Mouse (Mus musculus) liver, adult 2 months (tissue): ENCODE results near the gene Zfp536. TPM values are rescaled to one million over a fixed set of nuclear protein-coding genes. Genes with fewer than 3 reads are reported as not detected.
A peak's percentile ranks its signal among the peaks of the same experiment; 100 is the strongest.

Source experiments
- DNase-seq: peaks from one replicate; pipeline ENCODE4 v3.0.0-alpha.2; 2011; ENCODE audit warnings: low read depth, low spot score; ENCODE audit errors: extremely low read depth
- H3K27ac ChIP-seq: fragments of 200-500 bp; replicated peaks from 2 replicates; pipeline ENCODE4 v1.5.1; 2012; ENCODE audit warnings: low read depth, mild to moderate bottlenecking, control low read depth, inconsistent platforms, low read length; ENCODE audit not compliant: insufficient read depth
- H3K27me3 ChIP-seq: fragments of 200-500 bp; 2 replicates; pipeline ENCODE4 v1.6.1; 2012; ENCODE audit warnings: mild to moderate bottlenecking, moderate library complexity, low read length, inconsistent platforms; ENCODE audit not compliant: control insufficient read depth, insufficient read depth
- H3K36me3 ChIP-seq: fragments of 200-500 bp; 2 replicates; pipeline ENCODE4 v1.6.1; 2012; ENCODE audit warnings: low read length, inconsistent platforms; ENCODE audit not compliant: control insufficient read depth, insufficient read depth
- H3K4me1 ChIP-seq: fragments of 200-500 bp; 2 replicates; pipeline ENCODE4 v1.6.1; 2011; ENCODE audit warnings: low read length; ENCODE audit not compliant: control insufficient read depth, insufficient read depth
- H3K4me3 ChIP-seq: fragments of 200-500 bp; 2 replicates; pipeline ENCODE4 v1.5.1; 2011; ENCODE audit warnings: low read depth, mild to moderate bottlenecking, control low read depth, low read length, moderate library complexity; ENCODE audit not compliant: insufficient read depth
- H3K79me2 ChIP-seq: fragments of 200-500 bp; 2 replicates; pipeline ENCODE4 v1.6.1; 2012; ENCODE audit warnings: inconsistent platforms, mild to moderate bottlenecking, low read length, moderate library complexity; ENCODE audit not compliant: control insufficient read depth, insufficient read depth
- H3K9ac ChIP-seq: fragments of 200-500 bp; 2 replicates; pipeline ENCODE4 v1.6.1; 2012; ENCODE audit warnings: low read depth, mild to moderate bottlenecking, control low read depth, inconsistent platforms, low read length
- CTCF ChIP-seq: fragments of 200-500 bp; IDR thresholded peaks from 2 replicates; pipeline ENCODE4 v1.5.1; 2011; ENCODE audit warnings: low read depth, low read length, control low read depth
- POLR2A ChIP-seq: fragments of 200-500 bp; IDR thresholded peaks from 2 replicates; pipeline ENCODE4 v1.6.1; 2011; ENCODE audit warnings: low read length, control low read depth; ENCODE audit not compliant: insufficient read depth; ENCODE audit errors: extremely low read depth
- WGBS: fragments of 180-500 bp; shearing (Covaris S2); methylation state at CpG from one replicate; pipeline ENCODE4 v1.1.7; 2018; 5-methylcytosine and 5-hydroxymethylcytosine counted together
- polyA plus RNA-seq: library from polyadenylated mRNA; depleted of rRNA; stranded (reverse); fragments of >200 nt; gene quantifications from 2 replicates; pipeline ENCODE4 v1.2.3, GENCODE M21; 2012
- total RNA-seq: library from RNA; depleted of rRNA; stranded (reverse); fragments of >200 nt; gene quantifications from 2 replicates; pipeline ENCODE4 v1.2.3, GENCODE M21; 2014

The Zfp536 gene
- total and polyA plus RNA-seq, 2 experiments, result not detected

DNA sequence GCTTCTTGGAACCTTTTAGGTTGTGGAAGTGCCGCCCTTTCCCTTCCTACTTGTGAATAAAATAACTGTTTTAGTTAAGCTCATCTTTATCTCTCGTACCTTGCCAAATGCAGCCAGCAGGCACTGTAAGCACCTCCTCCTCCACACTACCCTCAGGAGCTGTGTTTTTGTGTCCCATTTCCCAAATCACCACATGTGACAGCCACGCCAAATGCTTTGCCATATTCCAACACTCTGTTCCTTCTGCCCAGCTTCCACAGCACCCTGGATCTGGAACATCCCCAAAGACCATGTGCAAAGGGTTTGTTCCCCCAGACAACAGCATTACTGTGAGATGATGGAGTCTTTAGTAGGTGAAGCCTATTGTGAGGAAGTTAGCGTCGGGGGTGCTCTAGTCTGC is 36.5 kb upstream of the Zfp536 start:
- Histone ChIP-seq H3K27me3 (0 out of 2 replicates have a peak, but pooled peaks cover 2% of the 10 kb centered on the region), H3K36me3 (no peaks in the 10 kb centered on the region), H3K4me1 (no peaks in the 10 kb centered on the region), H3K4me3 (no peak overlapping the region), H3K9ac (no peak overlapping the region), H3K27ac (no peak overlapping the region), H3K79me2 (no peaks in the 10 kb centered on the region)
- TF ChIP-seq POLR2A, result no peak
- no peak for TF ChIP-seq CTCF
- WGBS, result 83% methylated on average over 5 of the region's 5 CpGs
- no peak for DNase-seq

DNA sequence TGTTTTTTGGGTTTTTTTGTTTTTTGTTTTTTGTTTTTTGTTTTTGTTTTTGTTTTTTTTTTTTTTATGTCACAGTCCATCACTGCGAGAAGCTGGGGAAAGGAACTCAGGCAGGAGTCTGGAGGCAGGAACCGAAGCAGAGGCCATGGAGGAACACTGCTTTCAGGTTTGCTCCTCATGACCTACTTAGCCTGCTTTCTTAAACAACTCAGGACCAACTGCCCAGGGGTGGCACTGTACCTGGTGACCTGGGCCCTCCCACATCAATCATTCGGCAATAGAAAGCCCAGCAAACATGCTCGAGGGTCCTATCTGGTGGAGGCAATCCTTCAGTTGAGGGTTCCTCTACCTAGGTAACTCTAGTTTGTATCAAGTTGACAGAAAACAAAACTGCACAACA is 35.6 kb upstream of the Zfp536 start:
- Histone ChIP-seq H3K4me1 (no peaks in the 10 kb centered on the region), H3K27me3 (no peaks in the 10 kb centered on the region), H3K36me3 (no peaks in the 10 kb centered on the region), H3K27ac (no peak overlapping the region), H3K79me2 (no peaks in the 10 kb centered on the region), H3K4me3 (no peak overlapping the region), H3K9ac (no peak overlapping the region)
- TF ChIP-seq POLR2A (no peak), CTCF (no peak)
- WGBS, result 86% methylated on average over 4 of the region's 4 CpGs
- no peak for DNase-seq

DNA sequence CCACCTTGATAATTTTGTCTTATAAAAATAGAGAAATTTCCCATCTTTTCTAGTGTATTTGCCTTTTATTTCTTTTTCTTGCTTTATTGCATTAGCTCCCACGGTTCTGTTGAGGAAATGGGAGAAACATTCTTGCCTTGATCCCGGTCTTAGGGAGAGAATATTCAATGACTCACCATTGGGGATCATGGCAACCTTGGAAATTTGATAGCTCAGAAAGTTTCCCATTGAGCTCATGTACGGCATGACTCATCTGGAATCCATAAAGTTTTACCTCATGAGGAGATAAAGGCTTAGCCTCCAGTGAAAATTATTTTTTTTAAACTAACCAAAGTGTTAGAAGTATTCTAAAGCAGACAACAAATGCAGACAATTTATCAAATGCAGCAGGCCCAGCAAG is 27.7 kb upstream of the Zfp536 start:
- Histone ChIP-seq H3K79me2 (no peaks in the 10 kb centered on the region), H3K27me3 (no peaks in the 10 kb centered on the region), H3K27ac (no peak overlapping the region), H3K4me1 (no peaks in the 10 kb centered on the region), H3K9ac (no peak overlapping the region), H3K4me3 (no peak overlapping the region), H3K36me3 (no peaks in the 10 kb centered on the region)
- DNase-seq, result no peak
- WGBS, result 70% methylated on average over 3 of the region's 3 CpGs
- TF ChIP-seq POLR2A (no peak), CTCF (no peak)

DNA sequence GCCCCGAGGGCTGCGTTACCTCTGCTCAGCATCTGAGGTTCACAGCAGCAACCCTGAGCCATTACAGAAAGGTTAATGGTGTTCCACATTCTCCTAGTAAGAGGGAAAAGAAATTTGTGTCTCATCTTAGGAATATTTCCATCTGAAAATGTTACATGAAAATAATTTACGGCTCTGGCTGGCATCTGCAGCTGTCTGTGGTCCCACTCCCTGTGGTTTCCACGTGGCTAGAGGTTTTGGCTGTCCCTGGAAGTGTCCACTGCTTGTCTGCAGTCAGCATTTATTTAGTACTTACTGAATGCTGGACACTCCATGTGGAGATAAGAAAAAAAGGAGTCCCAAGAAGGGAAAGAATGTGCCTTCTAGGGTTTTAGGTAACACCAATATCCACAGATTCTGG is 15.3 kb upstream of the Zfp536 start:
- TF ChIP-seq CTCF (no peak), POLR2A (no peak)
- Histone ChIP-seq H3K27me3 (no peaks in the 10 kb centered on the region), H3K36me3 (no peaks in the 10 kb centered on the region), H3K4me1 (no peaks in the 10 kb centered on the region), H3K79me2 (no peaks in the 10 kb centered on the region), H3K9ac (no peak overlapping the region), H3K4me3 (no peak overlapping the region), H3K27ac (no peak overlapping the region)
- 68% methylated on average over 4 of the region's 4 CpGs for WGBS
- no peak for DNase-seq

DNA sequence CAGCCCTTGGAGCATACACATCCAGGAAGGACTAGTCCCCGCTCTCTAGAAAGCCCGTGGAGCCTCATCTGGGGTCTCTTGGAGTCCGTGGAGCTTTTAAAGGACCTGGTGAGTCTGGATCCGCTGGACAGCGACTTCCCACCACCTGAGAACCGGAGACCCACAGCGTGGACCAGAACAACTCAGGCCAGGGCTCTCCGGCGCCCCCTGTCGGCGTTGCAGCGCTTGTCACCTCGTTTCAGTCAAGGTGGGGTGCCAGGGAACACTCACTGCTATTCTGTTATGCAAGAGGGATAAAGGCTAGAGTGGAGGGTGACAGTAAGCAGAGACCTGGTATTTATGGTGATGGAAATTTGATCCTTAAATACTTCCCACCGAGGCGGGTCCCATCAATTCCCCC is 2.1 kb upstream of the Zfp536 start:
- WGBS, result 5% methylated on average over 15 of the region's 15 CpGs
- Histone ChIP-seq H3K79me2 (no peaks in the 10 kb centered on the region), H3K4me1 (no peaks in the 10 kb centered on the region), H3K4me3 (no peak overlapping the region), H3K9ac (no peak overlapping the region), H3K27ac (no peak overlapping the region), H3K27me3 (peaks cover 7% of the 10 kb centered on the region), H3K36me3 (no peaks in the 10 kb centered on the region)
- TF ChIP-seq CTCF, result peak; percentile 74
- no peak for TF ChIP-seq POLR2A
- no peak for DNase-seq

DNA sequence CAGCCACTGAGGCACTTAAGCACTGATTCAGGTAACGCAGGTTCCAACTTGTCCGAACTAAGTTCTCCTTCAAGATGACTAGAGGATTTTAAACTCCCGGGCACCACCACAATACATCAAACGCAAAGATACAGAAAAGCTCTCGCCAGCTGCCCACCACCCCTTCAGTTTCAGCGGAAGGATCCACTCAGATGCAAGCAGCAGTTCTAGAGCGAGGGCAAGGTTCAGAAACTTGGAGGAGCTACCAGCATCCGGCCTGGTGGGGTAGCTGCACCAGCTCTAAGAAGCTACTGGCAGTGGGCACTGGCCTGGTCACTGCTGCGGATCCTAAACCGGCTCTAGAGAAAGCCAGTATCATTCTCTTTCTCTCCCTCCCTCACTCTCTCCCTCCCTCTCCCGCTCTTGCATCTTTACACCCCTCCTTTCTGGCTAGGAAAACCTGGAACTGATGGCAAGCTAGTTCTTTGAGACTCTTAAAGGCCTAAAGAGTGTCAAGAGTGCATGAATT is 1.1 kb upstream of the Zfp536 start:
- Histone ChIP-seq H3K9ac (no peak overlapping the region), H3K27me3 (peaks cover 12% of the 10 kb centered on the region), H3K36me3 (no peaks in the 10 kb centered on the region), H3K27ac (no peak overlapping the region), H3K4me3 (no peak overlapping the region), H3K4me1 (no peaks in the 10 kb centered on the region), H3K79me2 (no peaks in the 10 kb centered on the region)
- TF ChIP-seq CTCF, result no peak
- no peak for TF ChIP-seq POLR2A
- DNase-seq, result no peak
- WGBS, result 33% methylated on average over 11 of the region's 11 CpGs
